Mouse (Mus musculus): ENCODE measurements around the gene Tmem217.
A peak's percentile ranks its signal among the peaks of the same experiment; 100 is the strongest.
"Not testable (repeated sequence)": the region's sequence is repeated elsewhere in the genome, so short reads cannot be mapped to it uniquely, and the experiment has no call there.

Gene Tmem217

GRCm38 (mm10) chr17:29503700-29504099 lies 48.5 kb downstream of the Tmem217 start:
- Histone ChIP-seq H3K36me3 (ENCODE audit: insufficient read depth, low read length) (no peaks in the 10 kb centered on the region), H3K9me3 (ENCODE audit: low read length) (no peaks in the 10 kb centered on the region), H3K4me3 (replicated peaks; ENCODE audit: low read length) (no peak overlapping the region), H3K27me3 (ENCODE audit: insufficient read depth, low read length) (peaks cover 2% of the 10 kb centered on the region; the same call in 1 of the 2 replicates), H3K4me1 (replicated peaks; ENCODE audit: low read depth, low read length) (peaks cover 59% of the 10 kb centered on the region)
- TF ChIP-seq POU5F1 (IDR thresholded peaks at IDR 0.05; ENCODE audit: borderline replicate concordance, low read length) (no peak), CTCF (conservative IDR thresholded peaks at IDR 0.05; ENCODE audit: low read length) (peak; percentile 42), NANOG (IDR thresholded peaks at IDR 0.05; ENCODE audit: borderline replicate concordance, low read length) (no peak)

DNA sequence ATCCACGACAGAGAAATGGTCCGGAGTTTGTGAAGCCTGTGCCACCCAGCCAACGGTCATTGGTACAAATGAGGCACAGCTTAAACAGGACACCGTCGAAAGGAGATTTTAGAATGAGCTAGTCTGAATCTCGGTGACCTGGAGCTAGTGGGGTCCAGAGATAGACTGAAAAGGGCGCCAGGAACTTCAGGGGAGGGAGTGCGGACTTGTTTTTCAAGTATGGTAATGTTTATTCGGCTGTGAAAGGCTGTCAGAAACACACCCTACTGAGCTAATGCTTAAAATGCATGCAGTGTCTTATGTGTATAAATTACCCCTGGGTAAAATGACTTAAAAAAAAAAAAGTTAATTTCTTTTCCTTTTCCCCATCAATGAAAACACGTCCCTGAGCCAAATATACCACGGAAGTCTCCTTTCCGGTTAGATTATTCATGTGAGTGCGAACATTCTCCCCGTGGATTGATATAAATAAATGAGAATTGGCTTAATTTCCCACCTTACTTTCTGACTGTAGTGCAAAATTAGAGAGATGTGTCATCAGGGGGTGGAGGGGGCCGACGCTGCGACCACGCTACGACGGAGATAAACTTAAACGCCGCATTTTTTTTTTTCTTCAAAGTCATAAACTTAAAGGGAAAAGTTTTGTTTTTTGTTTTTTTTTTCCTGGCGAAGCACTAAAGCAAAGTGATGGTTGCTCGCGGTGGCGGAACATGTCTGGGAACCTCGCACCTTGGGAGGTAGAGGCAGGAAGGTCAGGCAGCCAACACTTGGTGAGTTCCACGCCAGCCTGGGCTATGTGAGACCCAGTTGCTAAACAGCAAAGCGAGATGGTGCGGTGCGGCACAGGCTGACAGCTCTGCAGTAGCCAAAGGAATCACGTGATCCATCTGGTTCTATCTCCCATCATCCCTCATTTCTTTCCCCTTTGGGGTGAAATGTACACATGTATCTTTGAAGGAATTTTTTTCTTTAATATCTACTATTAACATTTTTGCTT lies 49.2 kb downstream of the Tmem217 start:
- Histone ChIP-seq H3K9me3 (ENCODE audit: low read length) (no peaks in the 10 kb centered on the region), H3K4me1 (replicated peaks; ENCODE audit: low read depth, low read length) (peaks cover 61% of the 10 kb centered on the region), H3K4me3 (replicated peaks; ENCODE audit: low read length) (peak overlapping the region; percentile 23; the same call in 1 of the 2 replicates), H3K36me3 (ENCODE audit: insufficient read depth, low read length) (no peaks in the 10 kb centered on the region), H3K27me3 (ENCODE audit: insufficient read depth, low read length) (peaks cover 2% of the 10 kb centered on the region; the same call in 1 of the 2 replicates)
- TF ChIP-seq POU5F1 (IDR thresholded peaks at IDR 0.05; ENCODE audit: borderline replicate concordance, low read length) (no peak), CTCF (conservative IDR thresholded peaks at IDR 0.05; ENCODE audit: low read length) (no peak), NANOG (IDR thresholded peaks at IDR 0.05; ENCODE audit: borderline replicate concordance, low read length) (no peak)

GRCm38 (mm10) chr17:29502005-29502668 lies 50.0 kb downstream of the Tmem217 start:
- no peak overlapping the region for H3K4me3 ChIP-seq (replicated peaks; ENCODE audit: low read length)
- no peaks in the 10 kb centered on the region for H3K36me3 ChIP-seq (ENCODE audit: insufficient read depth, low read length)
- peaks cover 2% of the 10 kb centered on the region; the same call in 1 of the 2 replicates for H3K27me3 ChIP-seq (ENCODE audit: insufficient read depth, low read length)
- peaks cover 62% of the 10 kb centered on the region for H3K4me1 ChIP-seq (replicated peaks; ENCODE audit: low read depth, low read length)
- TF ChIP-seq POU5F1 (IDR thresholded peaks at IDR 0.05; ENCODE audit: borderline replicate concordance, low read length) (no peak), CTCF (conservative IDR thresholded peaks at IDR 0.05; ENCODE audit: low read length) (no peak), NANOG (IDR thresholded peaks at IDR 0.05; ENCODE audit: borderline replicate concordance, low read length) (no peak)
- no peaks in the 10 kb centered on the region for H3K9me3 ChIP-seq (ENCODE audit: low read length)

DNA sequence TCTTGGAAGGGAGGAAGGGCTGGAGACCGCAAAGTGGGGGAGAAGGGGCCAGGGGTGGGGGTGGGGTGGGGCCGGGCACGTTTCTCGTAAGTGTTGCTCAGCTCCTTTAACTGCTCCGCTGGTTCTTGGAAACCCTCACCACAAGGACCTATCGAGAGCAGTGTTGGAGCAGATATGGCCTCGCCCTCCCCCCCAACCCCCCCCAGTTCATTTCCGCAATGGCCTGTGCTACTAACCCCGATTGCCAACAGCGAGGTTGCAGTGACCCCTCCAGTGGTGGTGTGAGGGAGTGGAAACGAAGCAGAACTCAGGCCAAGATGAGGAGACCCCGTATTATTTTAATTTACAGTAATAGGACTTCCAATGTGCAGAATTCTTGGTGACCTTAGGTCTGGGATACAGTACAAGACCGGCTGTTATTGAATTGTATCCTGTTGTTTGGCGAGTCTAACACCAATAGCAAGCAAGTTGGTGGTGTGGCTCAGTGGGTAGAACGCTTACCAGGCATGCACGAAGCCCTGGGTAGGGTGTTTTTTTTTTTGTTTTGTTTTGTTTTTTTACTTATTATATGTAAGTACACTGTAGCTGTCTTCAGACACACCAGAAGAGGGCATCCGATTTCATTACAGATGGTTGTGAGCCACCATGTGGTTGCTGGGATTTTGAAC lies 51.2 kb downstream of the Tmem217 start:
- Histone ChIP-seq H3K4me1 (replicated peaks; ENCODE audit: low read depth, low read length) (peaks cover 68% of the 10 kb centered on the region), H3K36me3 (ENCODE audit: insufficient read depth, low read length) (peaks cover 11% of the 10 kb centered on the region), H3K27me3 (ENCODE audit: insufficient read depth, low read length) (peaks cover 2% of the 10 kb centered on the region; the same call in 1 of the 2 replicates), H3K9me3 (ENCODE audit: low read length) (no peaks in the 10 kb centered on the region), H3K4me3 (replicated peaks; ENCODE audit: low read length) (no peak overlapping the region)
- TF ChIP-seq POU5F1 (IDR thresholded peaks at IDR 0.05; ENCODE audit: borderline replicate concordance, low read length) (no peak), NANOG (IDR thresholded peaks at IDR 0.05; ENCODE audit: borderline replicate concordance, low read length) (no peak), CTCF (conservative IDR thresholded peaks at IDR 0.05; ENCODE audit: low read length) (no peak)

- H3K4me1 ChIP-seq (replicated peaks; ENCODE audit: low read depth, low read length): peaks cover 70% of the 10 kb centered on the region
- H3K36me3 ChIP-seq (ENCODE audit: insufficient read depth, low read length): peaks cover 15% of the 10 kb centered on the region
- TF ChIP-seq NANOG (IDR thresholded peaks at IDR 0.05; ENCODE audit: borderline replicate concordance, low read length) (no peak), CTCF (conservative IDR thresholded peaks at IDR 0.05; ENCODE audit: low read length) (no peak), POU5F1 (IDR thresholded peaks at IDR 0.05; ENCODE audit: borderline replicate concordance, low read length) (no peak)
- H3K27me3 ChIP-seq (ENCODE audit: insufficient read depth, low read length): peaks cover 2% of the 10 kb centered on the region; the same call in 1 of the 2 replicates
- no peaks in the 10 kb centered on the region for H3K9me3 ChIP-seq (ENCODE audit: low read length)
- H3K4me3 ChIP-seq (replicated peaks; ENCODE audit: low read length): no peak overlapping the region
These were observed 51.9 kb downstream of the Tmem217 start for GRCm38 (mm10) chr17:29500243-29500740.

DNA sequence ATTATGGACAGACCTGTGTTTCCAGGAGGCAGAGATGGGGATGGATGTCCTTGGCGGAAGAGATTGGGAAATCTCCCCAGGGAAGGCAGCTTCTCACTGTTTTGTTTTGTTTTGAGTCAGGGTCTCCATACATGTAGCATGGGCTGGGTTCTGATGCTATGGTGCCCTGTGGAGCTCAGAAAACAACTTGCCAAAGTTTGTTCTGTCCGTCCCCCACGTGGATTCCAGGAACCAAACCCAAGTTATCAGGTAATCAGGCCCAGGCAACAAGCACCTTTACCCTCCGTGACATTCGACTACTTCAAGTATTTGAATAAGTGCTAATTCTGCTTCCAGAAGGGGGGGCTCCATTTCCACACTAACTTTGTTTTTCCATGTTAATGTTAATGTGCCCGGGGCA lies 52.7 kb downstream of the Tmem217 start:
- Histone ChIP-seq H3K27me3 (ENCODE audit: insufficient read depth, low read length) (peaks cover 2% of the 10 kb centered on the region; the same call in 1 of the 2 replicates), H3K4me3 (replicated peaks; ENCODE audit: low read length) (no peak overlapping the region), H3K36me3 (ENCODE audit: insufficient read depth, low read length) (peaks cover 22% of the 10 kb centered on the region), H3K9me3 (ENCODE audit: low read length) (no peaks in the 10 kb centered on the region), H3K4me1 (replicated peaks; ENCODE audit: low read depth, low read length) (peaks cover 78% of the 10 kb centered on the region)
- no peak for TF ChIP-seq NANOG (IDR thresholded peaks at IDR 0.05; ENCODE audit: borderline replicate concordance, low read length)
- no peak for TF ChIP-seq POU5F1 (IDR thresholded peaks at IDR 0.05; ENCODE audit: borderline replicate concordance, low read length)
- TF ChIP-seq CTCF (conservative IDR thresholded peaks at IDR 0.05; ENCODE audit: low read length): no peak

DNA sequence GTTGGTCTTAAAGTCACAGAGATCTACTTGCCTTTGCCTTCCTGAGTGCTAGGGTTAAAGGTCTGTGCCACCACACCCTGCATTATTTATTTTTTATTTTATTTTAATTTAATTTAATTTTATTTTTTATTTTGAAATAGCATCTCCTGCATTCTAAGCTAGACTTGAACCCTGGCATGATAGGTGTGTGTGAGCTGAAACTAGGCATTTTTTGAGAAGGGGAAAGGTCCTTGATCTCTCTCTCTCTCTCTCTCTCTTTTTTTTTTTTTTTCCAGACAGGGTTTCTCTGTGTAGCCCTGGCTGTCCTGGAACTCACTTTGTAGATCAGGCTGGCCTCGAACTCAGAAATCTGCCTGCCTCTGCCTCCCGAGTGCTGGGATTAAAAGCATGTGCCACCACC lies 53.2 kb downstream of the Tmem217 start:
- not testable (repeated sequence) for H3K9me3 ChIP-seq (ENCODE audit: low read length); H3K4me3 ChIP-seq (replicated peaks; ENCODE audit: low read length); H3K27me3 ChIP-seq (ENCODE audit: insufficient read depth, low read length)
- H3K36me3 ChIP-seq (ENCODE audit: insufficient read depth, low read length): peaks cover 28% of the 10 kb centered on the region
- peaks cover 79% of the 10 kb centered on the region for H3K4me1 ChIP-seq (replicated peaks; ENCODE audit: low read depth, low read length)

GRCm38 (mm10) chr17:29498028-29498427 lies 54.2 kb downstream of the Tmem217 start:
- no peak overlapping the region for H3K4me3 ChIP-seq (replicated peaks; ENCODE audit: low read length)
- TF ChIP-seq POU5F1 (IDR thresholded peaks at IDR 0.05; ENCODE audit: borderline replicate concordance, low read length): no peak
- no peak for TF ChIP-seq CTCF (conservative IDR thresholded peaks at IDR 0.05; ENCODE audit: low read length)
- TF ChIP-seq NANOG (IDR thresholded peaks at IDR 0.05; ENCODE audit: borderline replicate concordance, low read length): no peak
- H3K4me1 ChIP-seq (replicated peaks; ENCODE audit: low read depth, low read length): peaks cover 79% of the 10 kb centered on the region
- peaks cover 37% of the 10 kb centered on the region for H3K36me3 ChIP-seq (ENCODE audit: insufficient read depth, low read length)
- H3K27me3 ChIP-seq (ENCODE audit: insufficient read depth, low read length): peaks cover 2% of the 10 kb centered on the region; the same call in 1 of the 2 replicates
- no peaks in the 10 kb centered on the region for H3K9me3 ChIP-seq (ENCODE audit: low read length)

GRCm38 (mm10) chr17:29497481-29497880 lies 54.7 kb downstream of the Tmem217 start:
- not testable (repeated sequence) for H3K27me3 ChIP-seq (ENCODE audit: insufficient read depth, low read length); H3K4me3 ChIP-seq (replicated peaks; ENCODE audit: low read length); H3K9me3 ChIP-seq (ENCODE audit: low read length)
- H3K36me3 ChIP-seq (ENCODE audit: insufficient read depth, low read length): peaks cover 43% of the 10 kb centered on the region
- H3K4me1 ChIP-seq (replicated peaks; ENCODE audit: low read depth, low read length): peaks cover 75% of the 10 kb centered on the region

Data from E14TG2a.4 (cell line).